Mouse (Mus musculus) heart, adult 2 months (tissue): ENCODE results near the gene Ugp2.

Experiments used
- CTCF ChIP-seq: fragments of 200-600 bp; IDR thresholded peaks from 2 replicates; pipeline ENCODE4 v1.8.1; 2022; ENCODE audit warnings: antibody characterized with exemption, mild to moderate bottlenecking, moderate library complexity
- POLR2A ChIP-seq: fragments of 200-500 bp; IDR thresholded peaks from 2 replicates; pipeline ENCODE4 v1.6.1; 2011; ENCODE audit warnings: mild to moderate bottlenecking, low read depth, low read length, control low read depth; ENCODE audit not compliant: insufficient read depth

- TF ChIP-seq CTCF (no peak), POLR2A (no peak)
These were observed 27.5 kb upstream of the Ugp2 start for GRCm38 (mm10) chr11:21398464-21398863.
